Mouse (Mus musculus) telencephalon, adult 2 months (tissue): ENCODE results near the gene Maml2.
"Not testable (repeated sequence)": the region's sequence is repeated elsewhere in the genome, so short reads cannot be mapped to it uniquely, and the experiment has no call there.

ENCODE experiments used
- DNase-seq: peaks from one replicate; pipeline ENCODE4 v3.0.0-alpha.2; 2011; ENCODE audit warnings: low read depth, low spot score

Maml2 gene

GRCm38 (mm10) chr9:13673304-13673703 lies 375.5 kb downstream of the Maml2 start:
- no peak for DNase-seq

DNA sequence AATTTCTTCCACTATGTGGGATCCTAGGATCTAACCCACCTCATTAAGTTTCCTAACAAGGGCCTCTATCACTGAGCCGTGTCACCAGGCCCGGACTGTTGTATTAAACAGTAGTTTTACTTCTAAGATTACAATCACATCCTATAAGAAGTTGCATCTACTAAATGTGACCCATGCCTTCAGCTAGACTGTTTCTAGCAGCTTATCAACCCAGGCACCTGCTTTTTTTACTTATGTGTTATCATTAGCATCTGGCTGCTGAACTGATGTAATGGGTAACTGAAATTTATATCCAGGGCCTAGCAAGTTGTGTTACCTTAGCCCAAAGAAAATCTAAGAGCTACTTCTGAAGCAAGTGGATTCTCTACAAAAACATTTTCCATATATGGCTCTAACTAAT lies 380.3 kb downstream of the Maml2 start:
- DNase-seq: no peak

- DNase-seq: no peak
Observed at GRCm38 (mm10) chr9:13679696-13680095, 381.9 kb downstream of the Maml2 start.

GRCm38 (mm10) chr9:13681147-13681546 lies 383.4 kb downstream of the Maml2 start:
- no peak for DNase-seq

- peak; percentile 69 for DNase-seq
Observed at GRCm38 (mm10) chr9:13681581-13682038, 383.9 kb downstream of the Maml2 start.

DNA sequence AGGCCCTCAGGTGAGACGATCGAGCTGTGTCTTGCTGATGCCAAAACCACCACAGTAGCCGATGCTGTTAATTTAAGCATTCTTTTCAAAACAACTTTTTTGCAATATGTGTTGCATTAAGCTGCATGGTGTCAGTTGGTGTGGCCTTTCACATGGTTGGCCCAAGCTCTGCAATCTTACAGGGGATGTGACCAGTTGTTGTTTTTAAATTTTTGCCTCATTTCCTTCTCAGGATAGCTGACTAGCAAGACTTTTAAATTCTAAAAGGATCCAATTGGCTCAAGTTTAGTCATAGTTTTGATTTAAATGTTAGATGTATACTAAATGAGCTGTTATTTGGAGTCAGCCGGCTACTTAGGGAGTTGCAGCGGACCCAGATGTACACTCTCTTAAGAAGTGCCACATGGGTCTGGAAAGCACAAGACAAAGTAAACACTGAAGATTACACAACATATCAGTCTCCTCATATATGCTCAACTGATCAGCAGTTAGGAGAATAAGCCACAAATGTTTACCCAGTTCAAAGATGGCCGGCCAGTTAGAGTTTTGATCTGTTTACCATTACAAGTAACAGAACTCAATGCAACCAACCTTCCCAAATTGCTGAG lies 386.7 kb downstream of the Maml2 start:
- DNase-seq: no peak

GRCm38 (mm10) chr9:13686977-13687659 lies 389.4 kb downstream of the Maml2 start:
- DNase-seq: no peak

GRCm38 (mm10) chr9:13688997-13689396 lies 391.2 kb downstream of the Maml2 start:
- no peak for DNase-seq

GRCm38 (mm10) chr9:13690321-13690720 lies 392.6 kb downstream of the Maml2 start:
- no peak for DNase-seq

GRCm38 (mm10) chr9:13693693-13694284 lies 396.0 kb downstream of the Maml2 start:
- DNase-seq: peak; percentile 51

GRCm38 (mm10) chr9:13694293-13694692 lies 396.5 kb downstream of the Maml2 start:
- DNase-seq: peak; percentile 78

DNA sequence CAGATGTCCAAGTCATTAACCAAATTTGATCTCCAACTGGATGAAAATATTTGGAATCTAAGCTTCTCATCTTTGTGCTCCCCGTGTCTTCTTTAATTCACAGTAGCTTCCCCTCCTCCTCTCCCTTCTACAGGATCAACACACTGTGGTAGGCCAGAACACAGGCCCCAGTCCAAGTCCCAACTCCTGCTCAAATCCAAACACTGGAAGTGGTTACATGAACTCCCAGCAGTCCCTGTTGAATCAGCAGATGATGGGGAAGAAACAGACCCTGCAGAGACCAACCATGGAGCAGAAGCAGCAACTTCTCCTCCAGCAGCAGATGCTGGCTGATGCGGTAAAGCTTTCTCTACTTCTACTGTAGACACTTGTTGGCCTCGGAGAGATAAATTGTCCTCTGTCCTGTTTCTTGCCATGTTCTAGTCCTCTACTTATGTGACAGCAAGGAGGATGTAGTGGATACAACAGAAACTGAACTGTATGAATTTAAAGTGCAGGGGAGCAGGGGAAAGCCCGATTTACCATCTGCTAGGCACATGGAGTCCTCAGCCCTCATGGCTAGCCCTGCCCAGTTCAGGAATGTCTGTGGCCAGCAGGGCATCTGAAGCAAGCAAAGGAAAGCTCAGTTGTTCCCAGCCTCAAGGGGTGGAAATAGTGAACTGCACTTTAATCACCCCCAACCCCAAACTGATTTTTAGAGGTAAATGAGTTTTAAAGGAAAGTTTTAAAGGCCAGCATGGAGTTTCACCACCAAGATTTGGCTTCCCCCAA lies 399.5 kb downstream of the Maml2 start:
- DNase-seq: no peak

GRCm38 (mm10) chr9:13697869-13698268 lies 400.1 kb downstream of the Maml2 start:
- no peak for DNase-seq

DNA sequence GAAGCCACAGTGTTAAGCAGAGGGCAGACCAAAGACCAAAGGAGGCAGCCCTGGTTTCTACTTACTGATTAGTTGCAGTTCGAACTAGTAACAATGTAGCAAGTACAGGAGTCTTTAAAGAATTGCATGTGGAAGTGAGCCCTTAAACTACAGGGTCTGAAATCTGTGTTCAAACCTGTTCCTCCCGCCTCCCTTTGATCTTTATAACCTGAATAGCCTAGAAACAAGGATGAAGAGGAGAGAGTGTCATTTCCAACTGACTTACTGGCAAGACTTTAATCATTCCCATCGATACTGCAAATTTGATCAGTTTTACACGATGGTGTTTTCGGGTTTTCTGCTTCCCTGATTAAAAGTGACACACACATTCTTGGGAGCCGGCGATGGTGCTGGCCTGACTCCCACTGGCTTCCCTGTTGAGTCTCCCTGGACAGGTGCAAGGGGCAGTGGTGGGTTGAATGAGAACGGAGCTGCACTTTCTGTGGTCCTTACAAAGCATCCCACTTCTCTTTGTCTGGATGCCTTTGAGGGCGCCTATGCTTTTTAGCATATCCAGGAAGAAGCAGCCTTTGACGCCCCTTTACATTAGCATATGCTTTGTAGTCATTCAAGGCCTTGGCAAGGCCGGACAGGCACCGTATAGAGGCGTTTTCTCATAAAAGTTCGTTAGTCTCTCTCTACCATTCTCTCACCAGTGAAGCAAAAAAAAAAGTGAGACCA lies 401.5 kb downstream of the Maml2 start:
- no peak for DNase-seq

DNA sequence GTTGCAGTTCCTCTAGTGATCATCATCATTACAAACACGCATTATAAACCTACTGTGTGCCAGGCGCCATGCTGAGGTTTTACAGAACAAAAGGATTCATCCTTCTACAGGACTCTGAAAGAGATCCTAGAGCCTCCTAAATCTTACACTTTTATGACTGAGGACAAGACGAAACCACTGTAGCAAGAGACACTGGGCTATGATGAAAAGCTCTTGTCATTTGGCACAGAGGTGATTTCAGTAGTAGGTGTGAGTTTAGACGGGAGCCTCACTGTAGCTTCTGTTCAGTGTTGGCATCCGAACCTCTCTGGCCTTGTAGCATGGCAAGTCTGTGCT lies 402.0 kb downstream of the Maml2 start:
- no peak for DNase-seq

GRCm38 (mm10) chr9:13701773-13702172 lies 404.0 kb downstream of the Maml2 start:
- DNase-seq: no peak

- no peak for DNase-seq
Observed at GRCm38 (mm10) chr9:13703100-13703499, 405.3 kb downstream of the Maml2 start.

DNA sequence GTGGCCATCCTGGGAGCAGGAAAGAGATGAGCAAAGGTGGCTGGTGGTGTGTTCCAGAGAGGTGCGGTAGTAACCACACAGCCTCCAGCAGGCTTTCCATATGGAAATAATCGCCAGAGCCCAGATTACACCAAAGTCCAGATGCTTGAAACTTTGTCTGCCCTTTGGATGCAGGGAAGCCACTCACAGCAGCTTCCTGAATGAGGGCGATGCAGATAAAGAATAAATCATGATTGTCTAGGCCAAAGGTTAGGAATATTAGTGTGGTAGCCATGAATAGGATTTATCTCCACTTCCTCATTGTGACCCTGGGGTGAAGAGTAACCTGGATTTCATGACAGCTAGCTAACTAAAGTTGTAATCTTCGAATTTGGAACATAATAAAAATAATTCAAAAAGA lies 407.2 kb downstream of the Maml2 start:
- no peak for DNase-seq

DNA sequence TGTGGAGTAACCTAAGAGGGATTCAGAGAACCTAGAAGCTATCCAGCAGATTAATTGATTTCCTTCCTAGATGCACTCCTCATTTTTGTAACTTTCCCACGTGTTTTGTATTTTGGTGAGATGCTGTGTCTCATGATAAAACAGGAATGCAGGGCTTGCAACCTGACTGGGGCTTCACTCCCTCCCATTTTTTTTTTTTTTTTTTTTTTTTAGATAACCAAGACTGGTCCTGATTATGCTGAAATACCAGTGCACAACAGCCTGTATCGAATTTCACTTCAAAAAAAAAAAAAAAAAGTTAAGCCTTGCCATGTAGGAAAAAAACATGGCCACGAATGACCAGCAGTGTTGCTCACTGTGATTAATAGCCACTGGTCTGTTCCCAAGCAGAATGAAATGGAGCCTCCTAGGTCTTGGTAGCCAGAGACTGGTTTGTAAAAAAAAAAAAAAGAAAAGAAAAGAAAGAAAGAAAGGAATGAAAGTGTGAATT lies 409.4 kb downstream of the Maml2 start:
- DNase-seq: no peak

- no peak for DNase-seq
Observed at GRCm38 (mm10) chr9:13709436-13709835, 411.7 kb downstream of the Maml2 start.

- not testable (repeated sequence) for DNase-seq
Observed at GRCm38 (mm10) chr9:13715891-13716290, 418.1 kb downstream of the Maml2 start.
